Mouse (Mus musculus) testis, adult 2 months (tissue): Measurements from ENCODE around the gene 4930404N11Rik.

Source experiments
- CTCF ChIP-seq: fragments of 200-500 bp; IDR thresholded peaks from 2 replicates; pipeline ENCODE4 v1.5.1; 2012; ENCODE audit warnings: low read depth, mild to moderate bottlenecking, inconsistent platforms, low read length, moderate library complexity; ENCODE audit not compliant: control insufficient read depth, insufficient read depth, insufficient replicate concordance
- POLR2A ChIP-seq: fragments of 200-500 bp; IDR thresholded peaks from 2 replicates; pipeline ENCODE4 v1.6.1; 2012; ENCODE audit warnings: low read depth, mild to moderate bottlenecking, inconsistent platforms, low read length, moderate library complexity; ENCODE audit not compliant: control insufficient read depth

GRCm38 (mm10) chr10:81410350-81410749 is 44.7 kb upstream of the 4930404N11Rik start:
- TF ChIP-seq CTCF (no peak), POLR2A (no peak)
